Mouse (Mus musculus): Measurements from ENCODE around the gene Zbtb7a.

DNA sequence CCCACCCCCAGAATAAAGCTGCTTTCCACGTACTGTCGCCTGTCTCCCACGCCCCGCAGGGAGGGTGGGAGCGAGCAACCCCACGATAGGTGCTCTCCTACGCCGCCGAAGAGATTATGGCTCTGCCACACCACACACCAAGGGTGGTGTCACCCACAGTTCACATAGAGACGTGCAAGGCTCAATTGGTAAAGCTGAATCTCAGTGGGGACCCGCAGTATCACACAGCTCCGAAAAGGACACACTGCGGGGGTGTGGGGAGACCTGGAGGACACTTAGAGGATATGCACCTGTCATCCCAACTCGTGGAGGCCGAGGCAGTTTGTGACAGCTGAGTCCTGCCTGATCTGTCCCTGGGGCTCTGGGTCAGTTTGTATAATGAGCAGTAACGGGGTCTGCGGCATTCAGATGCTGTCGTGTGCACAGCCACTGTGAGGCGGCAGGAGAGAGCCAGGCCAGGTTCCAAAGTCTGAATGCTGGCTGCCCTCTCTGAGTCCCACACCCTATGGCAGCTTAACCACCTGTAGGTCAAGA lies 58.0 kb downstream of the Zbtb7a start:
- no peak for TF ChIP-seq GATA1 (IDR thresholded peaks at IDR 0.05; ENCODE audit: borderline replicate concordance, low read length)
- TF ChIP-seq FLI1 (IDR thresholded peaks at IDR 0.05; ENCODE audit: low read length) = no peak

Measured in megakaryocyte, embryonic 14.5 days (primary cell).